Mouse (Mus musculus) neural tube, embryonic 10.5 days (tissue): ENCODE data around the gene Egfl8.

ENCODE experiments used
- DNase-seq: peaks from one replicate; pipeline ENCODE4 v3.0.0-alpha.2; 2017; ENCODE audit warnings: low spot score; ENCODE audit errors: extremely low spot score

The Egfl8 gene

GRCm38 (mm10) chr17:34615871-34616270 lies at the start of gene Egfl8:
TSS of gene Egfl8 (minus strand) at chr17:34615971.
- no peak for DNase-seq

DNA sequence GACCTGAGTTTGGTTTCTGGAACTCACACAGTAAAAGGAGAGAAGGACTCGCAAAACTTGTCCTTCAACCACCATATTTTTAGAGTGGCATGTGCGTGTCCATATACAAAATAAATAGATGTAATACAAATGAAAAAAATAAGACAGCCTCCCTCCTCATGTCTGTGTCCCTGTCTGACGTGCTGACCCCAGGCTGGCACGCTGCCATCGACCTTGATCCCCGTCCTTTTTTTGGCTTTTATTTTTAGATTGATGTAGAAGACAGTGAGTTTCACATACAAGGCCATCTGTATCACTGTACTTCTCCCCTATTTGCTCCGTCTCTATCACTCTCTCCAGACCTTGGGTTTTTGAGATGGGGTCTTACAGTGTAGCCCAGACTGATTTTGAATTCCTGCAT lies 48.7 kb upstream of the Egfl8 start:
- DNase-seq: no peak

- no peak for DNase-seq
Observed at GRCm38 (mm10) chr17:34663558-34663957, 47.8 kb upstream of the Egfl8 start.

DNA sequence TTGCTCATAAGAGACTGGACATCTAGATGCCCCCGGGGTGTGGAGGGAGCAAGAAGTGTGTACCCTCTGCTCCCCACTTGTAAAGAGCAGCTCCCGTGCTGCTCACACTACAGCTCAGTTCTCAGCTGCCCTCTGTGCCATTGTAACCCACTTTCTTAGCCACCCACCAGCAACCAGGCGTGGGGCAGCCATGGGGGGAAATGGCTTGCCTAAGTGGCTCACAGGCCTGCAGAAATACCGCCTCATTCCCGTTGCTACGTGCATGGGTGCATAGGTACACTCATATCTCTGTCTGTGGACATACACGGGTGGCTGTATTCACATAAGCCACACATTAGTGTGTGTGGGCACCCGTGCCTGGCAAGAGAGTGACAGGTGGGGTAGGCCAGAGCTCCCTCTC lies 47.2 kb upstream of the Egfl8 start:
- no peak for DNase-seq

DNA sequence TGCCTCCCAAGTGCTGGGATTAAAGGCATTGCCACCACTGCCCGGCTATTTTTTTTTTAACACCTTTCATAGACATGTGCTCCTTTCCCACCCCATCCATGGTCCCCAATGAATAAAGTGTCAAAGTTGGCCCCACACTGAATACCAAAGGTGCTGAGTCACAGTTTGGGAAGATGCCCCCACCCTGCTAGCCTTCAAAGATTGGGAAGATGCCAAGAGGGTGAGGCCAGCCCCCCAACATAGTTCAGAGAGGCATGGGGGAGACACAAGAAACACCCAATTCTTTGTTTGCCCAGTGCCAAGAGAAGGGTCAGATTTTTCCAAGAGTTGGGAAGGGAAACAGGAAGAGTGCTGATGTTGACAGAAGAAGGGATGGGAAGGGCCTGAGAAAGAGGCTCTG lies 46.7 kb upstream of the Egfl8 start:
- DNase-seq: no peak

- no peak for DNase-seq
Observed at GRCm38 (mm10) chr17:34661121-34661591, 45.4 kb upstream of the Egfl8 start.

DNA sequence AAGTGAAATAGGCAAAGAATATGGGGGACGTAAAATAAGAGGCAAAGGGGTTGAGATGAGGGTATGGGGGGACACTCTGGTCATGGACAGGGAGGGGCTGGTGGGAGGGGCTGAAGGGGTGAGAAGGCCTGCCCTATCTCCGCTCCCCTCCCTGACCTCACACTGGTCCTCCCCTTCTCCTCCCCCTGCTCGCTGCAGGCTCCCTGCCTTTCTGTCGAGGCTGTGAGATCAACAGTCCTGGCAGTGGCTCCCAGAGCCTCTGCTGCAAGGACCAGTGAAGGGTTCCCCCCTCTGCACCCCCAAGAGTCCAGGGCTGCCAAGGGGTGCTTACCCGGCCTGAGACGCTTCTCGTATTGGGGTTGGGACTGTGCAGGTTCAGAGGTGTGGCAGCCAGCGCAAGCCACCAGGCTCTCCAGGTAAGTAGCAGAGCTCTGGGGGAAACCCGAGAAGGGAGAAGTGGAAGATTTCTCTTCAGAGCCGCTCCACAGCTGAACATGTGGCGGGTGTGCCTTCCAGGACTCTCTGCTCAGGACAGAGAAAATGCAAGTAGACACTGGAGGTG lies 44.6 kb upstream of the Egfl8 start:
- no peak for DNase-seq

DNA sequence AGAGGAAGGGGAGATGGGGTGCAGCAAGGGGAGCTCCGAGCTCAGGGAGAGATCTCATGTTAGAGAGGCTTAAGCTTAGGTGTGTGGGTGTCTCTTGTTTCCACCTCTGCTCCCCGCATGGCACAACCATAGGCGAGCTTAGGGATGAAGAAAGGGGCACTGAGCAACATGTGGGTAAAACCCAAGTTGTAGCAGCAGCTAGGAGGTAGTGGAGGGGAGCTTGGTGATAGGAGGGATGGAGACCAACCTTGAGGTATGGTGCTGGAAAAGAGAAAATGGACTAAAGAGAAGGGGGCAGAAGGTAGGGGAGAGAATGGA lies 44.1 kb upstream of the Egfl8 start:
- DNase-seq: no peak

GRCm38 (mm10) chr17:34659181-34659896 lies 43.6 kb upstream of the Egfl8 start:
- DNase-seq: no peak

- DNase-seq: no peak
Observed at GRCm38 (mm10) chr17:34658591-34658990, 42.8 kb upstream of the Egfl8 start.

DNA sequence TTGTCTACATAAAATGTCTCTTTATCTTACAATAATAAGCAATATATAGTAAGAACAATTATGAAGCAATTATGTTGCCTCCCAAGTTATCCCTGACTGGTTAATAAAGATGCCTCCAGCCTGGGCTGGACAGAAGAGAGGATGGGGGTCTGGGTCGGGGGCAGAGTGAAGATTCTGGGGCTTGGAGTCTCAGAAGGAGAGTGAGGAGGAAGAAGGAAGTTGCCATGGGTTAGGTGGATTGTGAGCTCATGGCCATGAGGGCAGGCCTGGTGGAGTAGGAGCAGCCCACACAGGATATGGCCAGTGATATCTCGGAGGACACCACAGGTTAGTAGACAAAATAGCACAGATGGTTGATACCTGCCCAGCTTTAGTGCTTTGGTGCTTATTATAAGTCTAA lies 42.4 kb upstream of the Egfl8 start:
- no peak for DNase-seq

DNA sequence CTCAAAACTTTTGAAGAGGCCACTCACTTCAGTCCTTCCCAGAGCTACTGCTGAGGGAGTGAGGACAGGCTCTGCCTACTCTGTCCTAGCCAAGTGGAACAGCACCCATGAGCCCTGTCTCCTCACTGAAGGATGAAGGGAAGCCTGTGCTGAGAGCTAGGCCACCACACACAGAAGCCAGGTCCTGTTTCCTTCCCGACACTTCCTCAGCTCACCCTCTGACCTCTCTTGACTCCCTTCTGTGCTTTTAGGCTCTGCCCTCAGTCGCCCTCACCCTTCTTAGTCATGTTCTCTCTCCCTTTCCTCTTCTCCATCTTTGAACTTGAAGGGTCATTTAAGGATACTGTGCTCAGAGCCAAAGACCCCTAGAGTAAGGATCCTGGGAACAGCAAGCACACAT lies 41.5 kb upstream of the Egfl8 start:
- no peak for DNase-seq

DNA sequence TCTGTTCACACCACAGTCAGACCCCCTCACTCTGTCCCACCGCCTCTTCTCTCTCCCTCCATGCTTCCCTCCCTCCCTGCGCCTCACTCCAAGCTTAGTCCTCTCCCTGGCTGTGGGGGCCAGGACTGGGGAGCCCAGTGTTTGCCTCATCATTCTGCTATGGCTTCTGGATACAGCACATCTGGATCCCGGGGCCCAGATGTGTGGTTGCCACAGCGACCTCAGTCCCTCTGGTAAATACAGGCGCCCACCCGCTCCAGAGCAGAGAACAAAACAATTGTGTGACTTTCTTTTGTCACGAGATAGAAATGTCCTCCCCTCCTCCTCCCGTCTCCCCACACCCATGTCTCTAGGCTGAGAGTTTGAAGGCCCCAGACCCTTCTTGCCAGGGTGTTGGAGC lies 40.9 kb upstream of the Egfl8 start:
- DNase-seq: no peak

DNA sequence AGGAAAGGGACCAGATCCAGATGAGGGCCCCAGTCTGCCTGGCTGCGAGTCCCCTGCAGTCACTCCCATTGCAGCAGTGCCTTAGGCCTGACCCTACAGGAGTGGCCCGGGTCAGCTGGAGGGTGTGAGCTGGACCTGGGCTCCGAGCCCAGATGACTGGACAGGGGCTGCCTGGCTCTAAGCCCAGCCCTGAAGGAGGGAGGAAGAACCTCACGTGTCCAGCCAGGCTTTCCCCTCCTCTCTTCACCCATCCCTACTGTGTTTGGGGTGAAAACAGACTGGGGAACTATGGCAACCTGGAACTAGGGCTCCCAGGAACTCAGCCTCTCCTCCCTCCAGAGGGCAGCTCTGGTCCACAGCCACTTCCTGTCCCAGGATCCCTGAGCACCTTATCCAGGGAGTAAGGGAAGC lies 39.8 kb upstream of the Egfl8 start:
- no peak for DNase-seq

DNA sequence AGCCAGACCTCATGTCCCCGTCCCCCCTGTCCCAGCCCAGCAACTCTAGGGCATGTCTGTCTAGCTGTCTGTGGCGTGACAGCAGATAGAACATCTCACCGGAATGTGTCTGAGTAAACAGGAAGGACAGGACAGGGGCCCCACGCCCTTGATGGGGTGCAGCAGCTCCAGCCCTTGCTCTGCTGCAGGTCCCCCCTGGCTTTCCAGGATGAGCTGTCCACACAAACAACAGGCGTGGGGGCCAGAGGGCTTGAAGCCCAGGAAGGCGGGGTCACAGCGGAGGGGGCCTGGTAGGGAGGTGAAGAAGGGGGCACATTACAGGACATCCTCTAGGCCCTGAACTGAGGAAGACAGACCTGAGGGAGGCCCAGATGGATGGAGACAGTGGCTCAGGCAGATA lies 39.4 kb upstream of the Egfl8 start:
- DNase-seq: no peak

GRCm38 (mm10) chr17:34654392-34654791 lies 38.6 kb upstream of the Egfl8 start:
- DNase-seq: no peak

GRCm38 (mm10) chr17:34653746-34654285 lies 38.0 kb upstream of the Egfl8 start:
- DNase-seq: peak; percentile 54

DNA sequence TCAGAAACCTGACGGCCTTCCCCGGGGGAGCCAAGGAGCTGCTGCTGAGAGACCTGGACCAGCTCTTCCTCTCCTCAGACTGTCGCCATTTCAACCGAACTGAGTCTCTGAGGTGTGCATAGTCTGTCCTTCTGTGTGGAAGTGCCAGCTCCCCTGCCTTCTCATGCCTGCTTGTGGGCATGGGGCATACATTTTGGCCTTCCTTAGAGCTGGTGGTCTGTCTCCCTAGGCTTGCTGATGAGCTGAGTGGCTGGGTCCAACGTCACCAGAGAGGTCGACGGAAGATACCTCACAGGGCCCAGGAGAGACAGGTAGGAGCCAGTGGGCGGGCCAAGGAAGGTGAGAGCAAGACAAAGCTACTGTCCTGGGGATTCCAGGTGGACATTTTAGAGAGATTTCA lies 37.2 kb upstream of the Egfl8 start:
- DNase-seq: no peak

DNA sequence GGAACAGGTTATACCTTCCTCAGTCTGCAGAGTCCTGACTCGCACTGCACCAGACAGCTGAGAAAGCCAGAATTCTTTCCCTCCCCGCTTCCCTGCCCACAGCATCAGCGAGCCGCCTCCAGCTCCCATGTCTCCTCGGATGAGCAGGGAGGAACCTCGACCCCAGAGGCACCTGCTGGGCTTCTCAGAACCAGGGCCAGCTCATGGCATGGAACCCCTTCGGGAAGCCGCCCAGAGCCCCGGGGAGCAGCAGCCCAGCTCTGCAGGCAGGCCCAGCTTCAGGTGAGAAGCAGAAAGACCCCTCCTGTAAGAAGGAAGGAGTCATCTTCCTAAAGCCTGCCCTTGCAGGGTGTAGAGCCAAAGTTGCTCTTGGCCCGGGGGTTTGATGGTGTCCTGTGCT lies 36.8 kb upstream of the Egfl8 start:
- no peak for DNase-seq

- DNase-seq: no peak
Observed at GRCm38 (mm10) chr17:34651507-34652221, 35.9 kb upstream of the Egfl8 start.

DNA sequence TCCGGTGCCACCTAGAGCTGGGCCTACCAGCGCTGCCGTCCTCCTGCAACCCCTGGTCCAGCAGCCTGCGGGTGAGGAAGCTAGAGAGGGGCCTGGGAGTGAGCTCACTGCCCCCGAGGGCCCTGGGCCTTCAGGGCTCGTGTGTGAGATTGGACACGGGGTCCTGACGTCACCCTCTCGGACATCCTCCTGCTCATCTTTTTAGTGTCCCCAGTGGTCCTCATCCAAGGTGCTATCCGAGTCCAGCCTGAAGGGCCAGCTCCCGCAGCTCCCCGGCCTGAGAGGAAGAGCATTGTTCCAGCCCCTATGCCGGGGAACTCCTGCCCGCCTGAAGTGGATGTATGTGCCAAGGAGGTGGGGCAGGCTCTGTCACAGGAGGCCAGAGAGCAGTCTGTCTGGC lies 35.0 kb upstream of the Egfl8 start:
- DNase-seq: no peak

- DNase-seq: no peak
Observed at GRCm38 (mm10) chr17:34649106-34649864, 33.5 kb upstream of the Egfl8 start.
